Mouse (Mus musculus) hindbrain, embryonic 12.5 days (tissue): ENCODE results near the gene Mki67. TPM values are rescaled to one million over a fixed set of nuclear protein-coding genes. Genes with fewer than 3 reads are reported as not detected.

Source experiments
- ATAC-seq: fragments of 200-750 bp; cut with Nextera tagmentation; 2 replicates; pipeline ENCODE4 v1.8.0; 2017; ENCODE audit warnings: moderate TSS enrichment; ENCODE audit not compliant: low FRiP score
- H3K27ac ChIP-seq: fragments of 300-500 bp; sonication (generic); 2 replicates; pipeline ENCODE4 v1.5.1; 2016; ENCODE audit warnings: mild to moderate bottlenecking
- H3K27me3 ChIP-seq: fragments of 300-500 bp; sonication (generic); 2 replicates; pipeline ENCODE4 v1.6.1; 2016; ENCODE audit warnings: mild to moderate bottlenecking
- H3K36me3 ChIP-seq: fragments of 300-500 bp; sonication (generic); 2 replicates; pipeline ENCODE4 v1.6.1; 2016; ENCODE audit warnings: mild to moderate bottlenecking
- H3K4me1 ChIP-seq: fragments of 300-500 bp; sonication (generic); 2 replicates; pipeline ENCODE4 v1.6.1; 2016
- H3K4me2 ChIP-seq: fragments of 300-500 bp; sonication (generic); replicated peaks from 2 replicates; pipeline ENCODE4 v1.6.1; 2016; ENCODE audit warnings: mild to moderate bottlenecking
- H3K4me3 ChIP-seq: fragments of 300-500 bp; sonication (generic); 2 replicates; pipeline ENCODE4 v1.5.1; 2016; ENCODE audit warnings: mild to moderate bottlenecking
- H3K9ac ChIP-seq: fragments of 300-500 bp; sonication (generic); 2 replicates; pipeline ENCODE4 v1.6.1; 2016; ENCODE audit warnings: mild to moderate bottlenecking, moderate library complexity
- H3K9me3 ChIP-seq: fragments of 300-500 bp; sonication (generic); replicated peaks from 2 replicates; pipeline ENCODE4 v1.6.1; 2016; ENCODE audit warnings: mild to moderate bottlenecking
- WGBS: fragments of 180-500 bp; shearing (Covaris S2); methylation state at CpG from one replicate; pipeline ENCODE4 v1.1.7; 2016; 5-methylcytosine and 5-hydroxymethylcytosine counted together
- polyA plus RNA-seq: library from polyadenylated mRNA; unstranded; fragments of >200 nt; fragmentation: Nextera tagmentation; extraction: Ambion mirVana; gene quantifications from 2 replicates; pipeline ENCODE4 v1.2.1, GENCODE M21; 2016

The Mki67 gene
- polyA plus RNA-seq, 1 experiment from 2014 or later: 37.0 TPM

DNA sequence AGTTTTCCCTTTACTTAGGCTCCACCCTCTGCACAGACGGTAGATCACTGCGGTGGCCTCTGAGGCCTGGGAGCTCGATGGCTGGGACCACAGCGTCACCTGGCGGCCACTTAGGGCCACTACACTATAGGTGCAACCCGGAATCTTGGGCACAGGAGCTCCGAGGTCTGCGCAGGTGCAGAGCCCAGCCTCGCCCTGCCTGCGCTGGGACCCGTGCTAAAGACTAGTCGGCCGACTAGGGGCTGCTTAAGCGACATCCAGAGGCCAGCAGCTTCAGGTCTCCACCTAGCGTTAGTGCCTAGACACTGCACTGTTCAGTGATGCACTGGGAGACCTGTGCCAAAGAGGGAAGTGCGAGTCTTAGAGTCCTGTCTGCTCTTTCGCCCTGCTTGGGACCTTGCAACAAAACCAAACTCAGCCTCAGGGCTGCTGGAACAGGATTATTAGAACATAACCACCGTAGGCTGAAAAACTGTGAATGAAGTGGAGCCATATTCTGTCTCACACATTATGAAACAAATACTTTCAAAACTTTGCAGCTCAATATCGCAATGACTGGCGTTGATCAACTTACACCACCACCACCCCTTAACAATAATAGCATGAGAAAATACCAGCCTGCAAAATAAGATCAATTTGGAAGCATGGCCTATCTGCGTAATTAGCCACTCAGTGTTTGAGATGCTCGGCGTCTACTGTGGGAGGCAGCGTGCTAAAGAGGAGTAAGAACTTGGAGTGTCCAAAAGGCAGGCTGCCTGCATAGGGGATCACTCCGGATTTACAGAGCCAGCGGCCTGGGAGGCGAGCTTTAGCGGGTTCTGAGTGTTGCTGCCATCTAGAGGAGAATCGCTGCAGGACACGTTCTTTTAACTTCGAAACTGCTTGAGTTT lies 19.8 kb upstream of the Mki67 start:
- H3K9me3 ChIP-seq: no peaks in the 10 kb centered on the region
- H3K4me2 ChIP-seq: peak overlapping the region; percentile 43
- H3K27ac ChIP-seq: peak overlapping the region; percentile 44; the same call in 1 of the 2 replicates
- peak; percentile 92 for ATAC-seq
- H3K4me3 ChIP-seq: no peak overlapping the region
- no peaks in the 10 kb centered on the region for H3K27me3 ChIP-seq
- H3K4me1 ChIP-seq: peaks cover 6% of the 10 kb centered on the region; the same call in 1 of the 2 replicates
- H3K36me3 ChIP-seq: no peaks in the 10 kb centered on the region
- H3K9ac ChIP-seq: no peak overlapping the region
- WGBS: 18% methylated on average over 31 of the region's 31 CpGs

DNA sequence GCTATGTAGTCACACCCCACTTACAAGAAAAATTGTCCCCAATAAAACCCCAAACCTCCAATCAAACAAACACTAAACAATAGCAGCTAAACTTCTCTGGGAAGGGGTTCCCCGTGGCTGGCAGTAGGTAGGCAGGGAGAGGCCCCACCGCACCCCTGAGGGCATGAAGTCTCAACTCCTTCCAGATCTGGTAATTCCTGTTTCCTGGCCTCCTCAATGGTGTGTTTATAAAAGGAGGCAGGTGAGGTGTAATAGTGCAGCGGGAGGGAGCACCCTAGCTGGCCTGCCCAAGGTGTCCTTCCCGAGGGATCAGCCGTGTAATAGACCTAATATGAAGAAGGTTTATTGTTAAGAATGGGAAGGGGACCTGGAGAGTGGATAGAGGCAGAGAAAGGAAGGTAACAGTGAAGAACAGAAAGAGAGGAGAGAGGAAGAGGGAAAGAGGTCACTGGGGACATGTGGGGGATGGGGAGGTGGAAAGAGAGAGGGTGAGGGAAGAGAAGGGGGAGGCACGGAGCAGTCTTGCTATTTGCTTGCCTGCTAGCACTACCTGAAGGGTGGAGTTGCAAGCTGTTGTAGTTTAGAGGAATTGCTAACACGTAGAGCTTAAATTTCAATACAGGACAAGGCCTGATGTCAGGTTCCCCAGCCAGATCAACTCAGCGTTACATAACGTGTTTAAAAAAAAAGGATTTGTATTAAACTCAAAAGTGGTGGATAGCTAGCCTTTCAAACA lies 18.9 kb upstream of the Mki67 start:
- WGBS: 87% methylated on average over 9 of the region's 9 CpGs

DNA sequence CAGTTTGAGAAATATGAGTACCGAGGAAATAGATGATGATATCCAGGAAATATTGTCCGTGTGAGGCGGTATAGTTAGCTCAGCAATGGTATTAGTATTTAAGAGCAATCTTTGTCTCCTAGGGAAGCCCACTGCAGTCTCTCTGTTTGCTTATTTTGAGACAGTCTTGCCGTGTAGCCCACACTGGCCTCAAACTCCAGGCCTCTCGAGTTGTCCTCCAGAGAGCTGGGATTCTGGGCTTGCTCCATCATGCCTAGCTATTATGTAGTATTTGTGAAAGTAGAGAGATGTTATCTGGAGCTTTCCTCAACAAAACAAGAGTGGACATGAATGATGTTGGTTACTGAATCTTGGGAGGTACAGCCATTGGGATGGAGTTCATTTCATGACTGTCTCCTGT lies 18.2 kb upstream of the Mki67 start:
- peaks cover 6% of the 10 kb centered on the region; the same call in 1 of the 2 replicates for H3K4me1 ChIP-seq
- 86% methylated on average over 5 of the region's 5 CpGs for WGBS

More for the DNA sequence above, 18.9 kb upstream of the Mki67 start:
- Histone ChIP-seq H3K4me1 (peaks cover 6% of the 10 kb centered on the region; the same call in 1 of the 2 replicates), H3K9ac (no peak overlapping the region), H3K9me3 (no peaks in the 10 kb centered on the region), H3K4me2 (peak overlapping the region; percentile 43), H3K4me3 (no peak overlapping the region), H3K36me3 (no peaks in the 10 kb centered on the region), H3K27me3 (no peaks in the 10 kb centered on the region), H3K27ac (no peak overlapping the region)
- ATAC-seq: no peak

DNA sequence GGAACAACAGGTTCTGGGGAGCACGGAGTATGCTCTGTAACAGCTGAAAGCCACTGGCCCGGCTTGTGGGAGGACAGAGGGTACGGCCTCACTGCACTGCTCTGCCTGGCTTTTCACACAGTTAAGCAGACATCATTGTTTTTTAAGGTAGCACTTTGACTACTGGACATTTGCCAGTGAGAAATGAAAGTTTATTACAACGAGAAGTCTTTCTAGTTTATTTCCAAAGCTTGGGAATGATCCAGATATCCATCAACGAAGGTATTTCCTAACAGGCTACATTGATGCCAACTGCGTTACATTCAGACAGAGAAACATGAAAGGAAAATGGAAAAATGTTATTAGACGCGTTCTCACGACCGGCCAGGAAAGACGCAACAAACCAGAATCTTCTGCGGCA lies 11.9 kb upstream of the Mki67 start:
- ATAC-seq: no peak
- H3K4me1 ChIP-seq: no peaks in the 10 kb centered on the region
- H3K36me3 ChIP-seq: no peaks in the 10 kb centered on the region
- 95% methylated on average over 12 of the region's 12 CpGs for WGBS
- H3K27ac ChIP-seq: no peak overlapping the region
- H3K9me3 ChIP-seq: no peaks in the 10 kb centered on the region
- H3K9ac ChIP-seq: no peak overlapping the region
- H3K4me3 ChIP-seq: no peak overlapping the region
- no peak overlapping the region for H3K4me2 ChIP-seq
- no peaks in the 10 kb centered on the region for H3K27me3 ChIP-seq

More for the DNA sequence above, 18.2 kb upstream of the Mki67 start:
- ATAC-seq: no peak
- H3K4me2 ChIP-seq: no peak overlapping the region
- H3K27me3 ChIP-seq: no peaks in the 10 kb centered on the region
- H3K27ac ChIP-seq: no peak overlapping the region
- H3K36me3 ChIP-seq: no peaks in the 10 kb centered on the region
- no peak overlapping the region for H3K9ac ChIP-seq
- H3K9me3 ChIP-seq: no peaks in the 10 kb centered on the region
- H3K4me3 ChIP-seq: no peak overlapping the region

DNA sequence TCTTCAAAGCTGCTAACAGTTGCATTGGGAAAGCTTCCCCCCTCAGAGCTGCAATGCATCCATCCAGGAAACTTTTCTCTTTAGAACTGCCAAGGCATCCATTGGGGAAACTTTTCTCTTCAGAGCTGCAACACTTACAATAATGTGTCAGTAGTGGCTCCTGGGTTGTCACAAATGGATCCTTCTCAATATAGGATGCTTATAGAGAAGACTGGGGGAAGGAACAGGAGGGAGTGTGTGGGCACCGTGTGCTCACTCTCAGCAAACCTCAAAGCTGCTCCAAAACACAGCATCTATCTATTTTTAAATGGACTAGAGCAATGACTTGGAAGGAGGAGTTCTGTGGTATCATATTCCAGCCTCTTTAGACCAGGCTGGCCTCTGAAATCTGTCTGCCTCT lies 10.5 kb upstream of the Mki67 start:
- 80% methylated on average over 1 of the region's 1 CpGs for WGBS
- no peaks in the 10 kb centered on the region for H3K4me1 ChIP-seq
- H3K36me3 ChIP-seq: no peaks in the 10 kb centered on the region
- H3K4me3 ChIP-seq: no peak overlapping the region
- H3K4me2 ChIP-seq: no peak overlapping the region
- no peaks in the 10 kb centered on the region; the same call in 1 of the 2 replicates for H3K27me3 ChIP-seq
- no peak overlapping the region for H3K9ac ChIP-seq
- ATAC-seq: no peak
- H3K27ac ChIP-seq: no peak overlapping the region
- H3K9me3 ChIP-seq: no peaks in the 10 kb centered on the region

DNA sequence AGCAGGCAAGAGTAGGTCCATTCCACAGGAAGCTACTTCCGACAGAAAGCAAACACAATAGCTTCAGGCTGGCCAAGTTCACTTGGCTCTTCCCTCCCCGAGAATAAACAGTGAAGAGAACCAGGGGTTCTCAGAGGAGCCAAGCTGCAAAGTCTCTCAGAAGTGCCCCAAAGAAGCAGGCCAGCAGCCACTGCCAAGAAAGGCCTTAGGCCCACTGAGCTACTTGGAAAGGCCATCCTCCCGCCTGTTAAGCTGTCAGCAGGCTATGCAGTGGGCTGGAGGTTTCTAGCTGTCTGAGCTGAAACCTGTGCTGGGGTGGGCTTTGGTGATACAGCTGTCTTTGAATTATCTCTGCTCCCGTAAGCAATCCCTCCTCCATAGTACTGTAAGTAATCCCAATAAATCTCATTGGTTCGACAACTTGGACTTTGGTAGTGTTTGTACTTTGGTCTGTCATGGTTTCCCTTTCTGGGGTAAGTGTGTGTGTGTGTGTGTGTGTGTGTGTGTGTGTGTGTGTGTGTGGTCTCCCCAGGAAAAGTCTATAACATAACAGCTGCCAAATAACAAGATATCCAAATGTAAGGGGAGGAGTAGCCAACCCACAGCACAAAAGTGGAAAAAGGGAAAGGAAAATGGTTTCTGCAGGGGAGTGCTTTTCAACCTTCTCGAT lies 7.6 kb upstream of the Mki67 start:
- H3K27me3 ChIP-seq: no peaks in the 10 kb centered on the region; the same call in 1 of the 2 replicates
- H3K4me2 ChIP-seq: no peak overlapping the region
- ATAC-seq: no peak
- no peaks in the 10 kb centered on the region for H3K9me3 ChIP-seq
- H3K27ac ChIP-seq: no peak overlapping the region
- no peak overlapping the region for H3K9ac ChIP-seq
- WGBS: 81% methylated on average over 6 of the region's 6 CpGs
- no peaks in the 10 kb centered on the region for H3K4me1 ChIP-seq
- H3K4me3 ChIP-seq: no peak overlapping the region
- no peaks in the 10 kb centered on the region for H3K36me3 ChIP-seq

DNA sequence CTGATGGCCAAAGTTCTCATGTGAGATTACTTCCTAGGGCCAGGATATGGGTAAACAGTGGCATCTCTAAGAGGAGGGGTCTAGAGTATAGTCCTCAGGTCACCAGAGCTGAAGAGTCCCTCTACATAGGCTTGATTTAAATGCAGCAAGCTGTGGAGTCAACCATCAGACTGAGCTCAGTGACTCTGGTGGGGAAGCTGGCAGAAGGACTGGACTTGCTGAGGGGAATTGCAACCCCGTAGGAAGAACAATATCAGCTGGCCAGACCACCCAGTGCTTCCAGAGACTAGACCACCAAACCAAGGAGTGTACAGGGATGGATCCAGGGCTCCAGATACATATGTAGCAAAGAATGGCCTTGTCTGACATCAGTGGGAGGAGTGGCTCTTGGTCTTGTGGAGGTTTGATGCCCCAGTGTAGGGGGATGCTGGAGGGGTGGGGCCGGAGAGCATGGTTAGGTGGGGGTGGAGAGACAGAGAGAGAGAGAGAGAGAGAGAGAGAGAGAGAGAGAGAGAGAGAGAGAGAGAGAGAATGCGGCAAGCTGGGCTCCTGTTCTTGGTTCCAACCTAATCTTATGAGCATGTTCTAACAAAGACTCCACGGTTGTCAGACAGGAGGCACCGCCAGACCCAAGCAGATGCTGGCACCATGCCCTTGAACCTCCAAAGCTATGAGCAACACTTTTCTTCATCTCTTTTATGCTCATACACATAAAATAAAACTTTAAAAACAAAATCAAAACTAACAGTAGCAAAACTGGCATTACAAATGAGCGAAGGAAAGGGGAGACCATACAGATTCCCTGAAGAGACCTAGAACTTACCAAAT lies 6.1 kb upstream of the Mki67 start:
- WGBS: 84% methylated on average over 6 of the region's 6 CpGs
- Histone ChIP-seq H3K27ac (no peak overlapping the region), H3K27me3 (no peaks in the 10 kb centered on the region; the same call in 1 of the 2 replicates), H3K9ac (no peak overlapping the region), H3K4me3 (no peak overlapping the region), H3K4me2 (no peak overlapping the region), H3K9me3 (no peaks in the 10 kb centered on the region), H3K36me3 (no peaks in the 10 kb centered on the region), H3K4me1 (no peaks in the 10 kb centered on the region)
- ATAC-seq: no peak

DNA sequence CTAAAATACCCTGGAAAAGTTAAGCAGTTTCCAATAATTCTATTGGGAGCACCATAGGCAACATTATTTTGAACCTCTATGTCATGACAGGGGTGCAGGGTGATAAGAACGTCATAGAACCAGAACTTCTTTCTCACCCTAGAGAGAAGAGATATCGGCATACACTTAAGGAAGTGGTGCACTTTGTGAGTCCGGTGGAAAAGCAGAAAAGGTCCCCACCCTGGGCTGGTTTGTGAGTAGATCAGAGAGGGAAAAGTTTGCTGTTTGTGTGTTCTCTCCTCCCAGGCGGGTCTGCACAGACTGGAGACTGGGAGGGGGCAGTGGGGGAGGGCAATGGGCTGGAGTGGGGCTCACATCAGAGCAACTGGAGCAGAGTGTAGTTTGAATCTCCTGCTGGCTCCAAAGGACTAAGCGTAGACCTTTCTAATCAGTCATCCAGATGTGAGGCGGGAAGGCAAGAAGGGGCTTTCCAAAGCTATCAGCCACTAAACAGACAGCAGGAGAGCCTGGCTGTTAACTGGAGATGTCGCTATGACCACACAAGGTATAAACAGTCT lies 5.4 kb upstream of the Mki67 start:
- Histone ChIP-seq H3K27ac (no peak overlapping the region), H3K4me1 (no peaks in the 10 kb centered on the region), H3K36me3 (no peaks in the 10 kb centered on the region), H3K9me3 (no peaks in the 10 kb centered on the region), H3K9ac (no peak overlapping the region), H3K4me3 (no peak overlapping the region), H3K4me2 (no peak overlapping the region), H3K27me3 (no peaks in the 10 kb centered on the region; the same call in 1 of the 2 replicates)
- no peak for ATAC-seq
- WGBS: 66% methylated on average over 7 of the region's 7 CpGs

DNA sequence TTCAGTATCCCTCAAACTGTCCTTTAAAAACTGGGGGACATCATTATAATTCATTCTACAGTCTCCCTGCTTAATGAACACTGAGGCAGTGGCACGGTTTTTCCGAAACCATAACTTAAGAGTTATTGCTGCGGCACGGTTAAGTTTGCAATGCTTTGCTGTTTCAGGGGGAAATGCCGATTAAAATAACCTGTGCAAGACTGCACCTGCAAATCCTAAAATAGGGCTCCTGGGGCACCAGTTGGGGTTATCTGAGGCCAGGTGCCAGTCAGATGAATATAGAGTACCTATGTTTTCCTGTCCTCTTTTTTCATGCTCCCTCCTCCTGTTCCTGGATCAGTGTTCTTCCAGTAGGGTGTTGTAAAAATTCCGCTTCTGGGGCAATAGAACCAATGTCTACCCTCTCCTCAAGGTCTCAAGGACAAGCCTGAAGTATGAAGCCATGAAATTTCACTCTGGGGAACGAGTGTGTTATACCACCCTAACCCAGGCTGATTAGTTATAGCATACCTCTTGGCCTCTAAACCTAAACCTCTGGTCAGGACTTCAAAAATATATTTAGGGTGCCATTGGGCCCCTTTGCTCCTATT lies 902 bp upstream of the Mki67 start:
- peak overlapping the region; percentile 69 for H3K4me3 ChIP-seq
- H3K9ac ChIP-seq: peak overlapping the region; percentile 50
- ATAC-seq: no peak
- H3K4me2 ChIP-seq: peak overlapping the region; percentile 93
- 73% methylated on average over 7 of the region's 7 CpGs for WGBS
- no peaks in the 10 kb centered on the region for H3K36me3 ChIP-seq
- H3K27ac ChIP-seq: no peak overlapping the region
- no peaks in the 10 kb centered on the region; the same call in 1 of the 2 replicates for H3K27me3 ChIP-seq
- H3K4me1 ChIP-seq: peaks cover 24% of the 10 kb centered on the region
- no peaks in the 10 kb centered on the region for H3K9me3 ChIP-seq

DNA sequence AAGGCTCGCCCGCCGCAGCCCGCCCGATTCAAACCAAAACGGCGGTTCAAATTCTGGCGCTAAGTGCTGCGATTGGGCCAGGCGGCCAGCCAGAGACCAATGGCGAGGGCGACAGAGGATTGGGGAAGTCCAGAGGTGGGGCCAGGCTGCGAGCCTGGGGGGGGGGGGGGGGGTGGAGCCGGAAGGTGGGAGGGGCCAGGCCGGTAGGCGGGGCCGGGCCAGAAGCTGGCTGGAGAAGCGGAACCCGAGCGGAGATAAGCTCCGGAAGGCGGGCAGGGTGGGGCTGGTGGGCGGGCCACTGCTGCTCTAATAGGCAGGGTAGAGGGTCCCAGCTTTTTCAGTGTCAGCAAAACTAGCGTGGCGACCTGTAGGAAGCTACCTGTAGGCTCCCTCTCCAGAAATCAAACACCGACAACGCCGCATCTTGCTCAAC lies 300 bp upstream of the Mki67 start:
- Histone ChIP-seq H3K27me3 (no peaks in the 10 kb centered on the region; the same call in 1 of the 2 replicates), H3K4me1 (peaks cover 24% of the 10 kb centered on the region), H3K36me3 (no peaks in the 10 kb centered on the region), H3K4me2 (peak overlapping the region; percentile 93), H3K9me3 (no peaks in the 10 kb centered on the region), H3K4me3 (peak overlapping the region; percentile 69), H3K9ac (peak overlapping the region; percentile 79), H3K27ac (no peak overlapping the region)
- WGBS: under 1% methylated on average over 21 of the region's 28 CpGs
- peak; percentile 97 for ATAC-seq

DNA sequence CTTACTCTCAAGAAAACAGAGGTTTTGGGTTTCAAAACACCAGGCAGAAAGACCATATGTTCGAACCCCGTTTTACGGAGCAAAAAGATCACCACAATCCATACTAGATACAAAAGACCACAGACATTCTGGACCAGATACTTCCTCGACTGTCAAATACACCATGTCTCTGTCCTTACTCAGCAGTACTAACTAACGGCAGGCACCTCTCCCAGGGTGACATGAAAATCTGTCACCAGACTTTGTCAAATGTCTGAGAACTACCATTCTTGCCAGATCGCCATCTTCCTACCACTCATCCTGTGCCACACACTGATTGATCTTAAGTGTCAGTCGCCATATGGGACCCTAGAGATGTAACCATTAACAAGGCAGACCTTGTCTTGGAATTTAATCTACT lies 995 bp downstream of the Mki67 start:
- Histone ChIP-seq H3K36me3 (no peaks in the 10 kb centered on the region), H3K9ac (peak overlapping the region; percentile 79)
- 5% methylated on average over 7 of the region's 7 CpGs for WGBS

More for the DNA sequence above, 995 bp downstream of the Mki67 start:
- ATAC-seq: no peak
- H3K27ac ChIP-seq: no peak overlapping the region
- no peaks in the 10 kb centered on the region for H3K27me3 ChIP-seq
- peaks cover 24% of the 10 kb centered on the region for H3K4me1 ChIP-seq
- peak overlapping the region; percentile 69 for H3K4me3 ChIP-seq
- no peaks in the 10 kb centered on the region for H3K9me3 ChIP-seq
- H3K4me2 ChIP-seq: peak overlapping the region; percentile 93
